Mouse (Mus musculus): ENCODE results near the gene Agbl2. TPM values are rescaled to one million over a fixed set of nuclear protein-coding genes. Genes with fewer than 3 reads are reported as not detected.

Gene Agbl2
- 0.06 TPM in 1 of 2 replicates, not detected in the other for polyA plus RNA-seq (2015; fragmentation: Nextera tagmentation; extraction: Ambion mirVana)

GRCm38 (mm10) chr2:90782458-90782857 is at the start of gene Agbl2:
Gene Agbl2 (plus strand): TSS chr2:90782727.
- ATAC-seq: peak; percentile 3; the same call in 1 of the 2 replicates
- H3K4me1 ChIP-seq (ENCODE audit: insufficient read depth): peaks cover 4% of the 10 kb centered on the region; the same call in 1 of the 2 replicates
- peak within 1 kb of the TSS; percentile 52 for H3K4me3 ChIP-seq (ENCODE audit: low read depth, low read length)
- H3K9me3 ChIP-seq (ENCODE audit: low read length): no peaks in the 10 kb centered on the region
- peak within 1 kb of the TSS; percentile 44 for H3K9ac ChIP-seq (replicated peaks)
- peaks cover 6% of the 10 kb centered on the region; the same call in 1 of the 2 replicates for H3K27me3 ChIP-seq (ENCODE audit: insufficient read depth, low read length)
- peak within 1 kb of the TSS; percentile 78 for H3K4me2 ChIP-seq (ENCODE audit: low read depth, low read length)
- H3K27ac ChIP-seq (ENCODE audit: low read depth): no peak within 1 kb of the TSS
- 7% methylated on average over 11 of the region's 11 CpGs for WGBS (ENCODE audit: insufficient replicate concordance)
- DNase-seq: peak; percentile 18
- peaks cover 30% of the 10 kb centered on the region for H3K36me3 ChIP-seq (replicated peaks; ENCODE audit: insufficient read depth, low read length)
- TF ChIP-seq CTCF (IDR thresholded peaks at IDR 0.05; ENCODE audit: low read depth): no peak
- TF ChIP-seq EP300 (IDR thresholded peaks at IDR 0.05; ENCODE audit: low read depth): no peak

GRCm38 (mm10) chr2:90735326-90735725 is 47.2 kb upstream of the Agbl2 start:
- WGBS (ENCODE audit: insufficient replicate concordance): 94% methylated on average over 11 of the region's 11 CpGs
- H3K27me3 ChIP-seq (ENCODE audit: insufficient read depth, low read length): no peaks in the 10 kb centered on the region
- no peaks in the 10 kb centered on the region for H3K9me3 ChIP-seq (ENCODE audit: low read length)
- H3K36me3 ChIP-seq (replicated peaks; ENCODE audit: insufficient read depth, low read length): peaks cover 62% of the 10 kb centered on the region
- no peak overlapping the region for H3K4me2 ChIP-seq (ENCODE audit: low read depth, low read length)
- H3K4me3 ChIP-seq (ENCODE audit: low read depth, low read length): no peak overlapping the region
- no peak overlapping the region for H3K27ac ChIP-seq (ENCODE audit: low read depth)
- no peak overlapping the region for H3K9ac ChIP-seq (replicated peaks)
- no peak for ATAC-seq
- H3K4me1 ChIP-seq (ENCODE audit: insufficient read depth): no peaks in the 10 kb centered on the region
- TF ChIP-seq CTCF (IDR thresholded peaks at IDR 0.05; ENCODE audit: low read depth) (no peak), EP300 (IDR thresholded peaks at IDR 0.05; ENCODE audit: low read depth) (no peak)
- DNase-seq: no peak

- ATAC-seq (no peak), DNase-seq (no peak)
- Histone ChIP-seq H3K27me3 (ENCODE audit: insufficient read depth, low read length) (no peaks in the 10 kb centered on the region), H3K9ac (replicated peaks) (no peak overlapping the region), H3K4me3 (ENCODE audit: low read depth, low read length) (no peak overlapping the region), H3K4me1 (ENCODE audit: insufficient read depth) (no peaks in the 10 kb centered on the region), H3K9me3 (ENCODE audit: low read length) (no peaks in the 10 kb centered on the region), H3K27ac (ENCODE audit: low read depth) (no peak overlapping the region), H3K4me2 (ENCODE audit: low read depth, low read length) (no peak overlapping the region), H3K36me3 (replicated peaks; ENCODE audit: insufficient read depth, low read length) (peaks cover 32% of the 10 kb centered on the region)
- 87% methylated on average over 3 of the region's 3 CpGs for WGBS (ENCODE audit: insufficient replicate concordance)
- TF ChIP-seq CTCF (IDR thresholded peaks at IDR 0.05; ENCODE audit: low read depth) (no peak), EP300 (IDR thresholded peaks at IDR 0.05; ENCODE audit: low read depth) (no peak)
Measured at GRCm38 (mm10) chr2:90738801-90739200, 43.7 kb upstream of the Agbl2 start.

- H3K27ac ChIP-seq (ENCODE audit: low read depth): no peak overlapping the region
Measured at GRCm38 (mm10) chr2:90739327-90739726, 43.2 kb upstream of the Agbl2 start.

GRCm38 (mm10) chr2:90739921-90740320 is 42.6 kb upstream of the Agbl2 start:
- WGBS (ENCODE audit: insufficient replicate concordance): 84% methylated on average over 5 of the region's 5 CpGs
- H3K4me2 ChIP-seq (ENCODE audit: low read depth, low read length): no peak overlapping the region
- peaks cover 7% of the 10 kb centered on the region; the same call in 1 of the 2 replicates for H3K4me1 ChIP-seq (ENCODE audit: insufficient read depth)
- H3K9me3 ChIP-seq (ENCODE audit: low read length): no peaks in the 10 kb centered on the region
- TF ChIP-seq EP300 (IDR thresholded peaks at IDR 0.05; ENCODE audit: low read depth) (no peak), CTCF (IDR thresholded peaks at IDR 0.05; ENCODE audit: low read depth) (no peak)
- no peak for ATAC-seq
- no peak overlapping the region for H3K27ac ChIP-seq (ENCODE audit: low read depth)
- no peak overlapping the region for H3K4me3 ChIP-seq (ENCODE audit: low read depth, low read length)
- H3K27me3 ChIP-seq (ENCODE audit: insufficient read depth, low read length): no peaks in the 10 kb centered on the region
- no peak overlapping the region for H3K9ac ChIP-seq (replicated peaks)
- H3K36me3 ChIP-seq (replicated peaks; ENCODE audit: insufficient read depth, low read length): peaks cover 24% of the 10 kb centered on the region
- no peak for DNase-seq

More at GRCm38 (mm10) chr2:90739327-90739726, 43.2 kb upstream of the Agbl2 start:
- Histone ChIP-seq H3K27me3 (ENCODE audit: insufficient read depth, low read length) (no peaks in the 10 kb centered on the region), H3K9ac (replicated peaks) (no peak overlapping the region), H3K9me3 (ENCODE audit: low read length) (no peaks in the 10 kb centered on the region), H3K4me1 (ENCODE audit: insufficient read depth) (peaks cover 2% of the 10 kb centered on the region; the same call in 1 of the 2 replicates), H3K36me3 (replicated peaks; ENCODE audit: insufficient read depth, low read length) (peaks cover 30% of the 10 kb centered on the region), H3K4me2 (ENCODE audit: low read depth, low read length) (no peak overlapping the region), H3K4me3 (ENCODE audit: low read depth, low read length) (no peak overlapping the region)
- DNase-seq: no peak
- no peak for ATAC-seq
- TF ChIP-seq CTCF (IDR thresholded peaks at IDR 0.05; ENCODE audit: low read depth) (no peak), EP300 (IDR thresholded peaks at IDR 0.05; ENCODE audit: low read depth) (no peak)
- 90% methylated on average over 3 of the region's 3 CpGs for WGBS (ENCODE audit: insufficient replicate concordance)

- Histone ChIP-seq H3K27ac (ENCODE audit: low read depth) (peak overlapping the region; percentile 87), H3K4me2 (ENCODE audit: low read depth, low read length) (peak overlapping the region; percentile 80), H3K9ac (replicated peaks) (peak overlapping the region; percentile 49), H3K27me3 (ENCODE audit: insufficient read depth, low read length) (no peaks in the 10 kb centered on the region), H3K4me1 (ENCODE audit: insufficient read depth) (peaks cover 22% of the 10 kb centered on the region), H3K9me3 (ENCODE audit: low read length) (no peaks in the 10 kb centered on the region), H3K36me3 (replicated peaks; ENCODE audit: insufficient read depth, low read length) (peaks cover 12% of the 10 kb centered on the region; the same call in 1 of the 2 replicates), H3K4me3 (ENCODE audit: low read depth, low read length) (peak overlapping the region; percentile 84)
- WGBS (ENCODE audit: insufficient replicate concordance): 57% methylated on average over 12 of the region's 12 CpGs
- ATAC-seq (no peak), DNase-seq (no peak)
- TF ChIP-seq CTCF (IDR thresholded peaks at IDR 0.05; ENCODE audit: low read depth) (no peak), EP300 (IDR thresholded peaks at IDR 0.05; ENCODE audit: low read depth) (no peak)
Measured at GRCm38 (mm10) chr2:90744285-90745052, 38.1 kb upstream of the Agbl2 start.

Measured in liver, postnatal 0 days (tissue).